8 mouse cellular contexts compared by ENCODE assay signal in the genomic region with DNA sequence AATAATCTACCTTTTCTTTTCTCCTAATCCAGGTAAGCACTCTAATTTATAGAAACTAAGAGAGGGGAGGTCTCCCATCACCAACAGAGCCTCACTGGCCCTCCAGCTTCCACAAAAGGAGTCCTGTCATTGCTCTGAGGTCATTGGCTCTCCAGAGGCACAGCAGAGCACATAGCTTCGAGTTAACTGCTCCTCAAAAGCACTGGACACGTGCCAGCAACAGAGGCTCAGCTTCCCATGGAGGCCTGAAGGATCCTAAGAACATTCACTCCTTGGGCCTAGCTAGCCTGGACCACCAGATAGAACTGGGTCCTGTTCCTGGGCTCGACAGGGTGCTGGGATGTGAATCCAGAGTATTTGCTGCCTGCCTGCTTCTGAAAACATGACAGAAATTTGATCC. TPM values are rescaled to one million over a fixed set of nuclear protein-coding genes. Genes with fewer than 3 reads are reported as not detected.
DNase-seq lines count a peak whose midpoint lies in the region; ATAC-seq and TF ChIP-seq lines count a peak whose summit lies in the region.

No protein-coding gene starts in this region.

- H3K9ac ChIP-seq in forebrain, embryonic 14.5 days (ENCODE audit: low read length): no peak overlapping the region
- H3K9ac ChIP-seq in forebrain, embryonic 11.5 days (ENCODE audit: low read length): no peak overlapping the region; the same call in 1 of the 2 replicates
- no peak overlapping the region for H3K9ac ChIP-seq in midbrain, embryonic 14.5 days (replicated peaks; ENCODE audit: low read length)
- no peak overlapping the region for H3K9ac ChIP-seq in heart, postnatal 0 days (replicated peaks; ENCODE audit: low read depth, low read length)
- H3K9ac ChIP-seq in neural tube, embryonic 13.5 days: no peak overlapping the region; the same call in 1 of the 2 replicates

- H3K27ac ChIP-seq in forebrain, embryonic 14.5 days (ENCODE audit: low read depth, low read length): peak overlapping the region; percentile 39; the same call in 1 of the 2 replicates
- H3K27ac ChIP-seq in forebrain, embryonic 11.5 days (ENCODE audit: low read depth, low read length): no peak overlapping the region
- 0 out of 2 replicates have a peak overlapping the region, but pooled peaks have one; percentile 14 for H3K27ac ChIP-seq in midbrain, embryonic 14.5 days (replicated peaks; ENCODE audit: low read depth, low read length)
- H3K27ac ChIP-seq in midbrain, embryonic 10.5 days (replicated peaks): no peak overlapping the region
- H3K27ac ChIP-seq in heart, postnatal 0 days (ENCODE audit: low read depth): peak overlapping the region; percentile 21; the same call in 1 of the 2 replicates
- peak overlapping the region; percentile 20; the same call in 1 of the 2 replicates for H3K27ac ChIP-seq in neural tube, embryonic 13.5 days (replicated peaks)

- no peaks in the 10 kb centered on the region for H3K9me3 ChIP-seq in forebrain, embryonic 14.5 days (replicated peaks; ENCODE audit: control insufficient read depth, low read length)
- no peaks in the 10 kb centered on the region for H3K9me3 ChIP-seq in forebrain, embryonic 11.5 days (ENCODE audit: control insufficient read depth, low read length)
- no peaks in the 10 kb centered on the region for H3K9me3 ChIP-seq in midbrain, embryonic 14.5 days (ENCODE audit: control insufficient read depth, low read length)
- no peaks in the 10 kb centered on the region for H3K9me3 ChIP-seq in midbrain, embryonic 10.5 days (replicated peaks)
- H3K9me3 ChIP-seq in heart, postnatal 0 days (replicated peaks; ENCODE audit: control insufficient read depth, low read length): no peaks in the 10 kb centered on the region
- no peaks in the 10 kb centered on the region for H3K9me3 ChIP-seq in neural tube, embryonic 13.5 days

- H3K4me1 ChIP-seq in forebrain, embryonic 14.5 days (ENCODE audit: control insufficient read depth, insufficient read depth, low read length): peaks cover 26% of the 10 kb centered on the region
- H3K4me1 ChIP-seq in forebrain, embryonic 11.5 days (replicated peaks; ENCODE audit: control insufficient read depth, insufficient read depth, low read length): no peaks in the 10 kb centered on the region; the same call in 1 of the 2 replicates
- peaks cover 20% of the 10 kb centered on the region for H3K4me1 ChIP-seq in midbrain, embryonic 14.5 days (ENCODE audit: control insufficient read depth, insufficient read depth, low read length)
- H3K4me1 ChIP-seq in midbrain, embryonic 10.5 days: peaks cover 53% of the 10 kb centered on the region
- peaks cover 20% of the 10 kb centered on the region for H3K4me1 ChIP-seq in heart, postnatal 0 days (ENCODE audit: control insufficient read depth, insufficient read depth)
- H3K4me1 ChIP-seq in neural tube, embryonic 13.5 days (replicated peaks): peaks cover 53% of the 10 kb centered on the region

- 0 out of 2 replicates have a peak, but pooled peaks have one; percentile 25 for ATAC-seq in forebrain, embryonic 14.5 days
- ATAC-seq in forebrain, embryonic 11.5 days (replicated peaks; ENCODE audit: low FRiP score): no peak
- ATAC-seq in midbrain, embryonic 14.5 days (ENCODE audit: low FRiP score, low TSS enrichment): no peak
- ATAC-seq in heart, postnatal 0 days (ENCODE audit: insufficient read depth, low read depth): no peak
- no peak for ATAC-seq in neural tube, embryonic 13.5 days (ENCODE audit: low read depth)
- no peak for ATAC-seq in erythroid progenitor cell, adult 5-6 weeks (replicated peaks; ENCODE audit: low FRiP score, poor library complexity, severe bottlenecking)

- TF ChIP-seq CTCF in heart, postnatal 0 days (IDR thresholded peaks at IDR 0.05; ENCODE audit: low read depth): no peak

- H3K4me3 ChIP-seq in forebrain, embryonic 14.5 days (ENCODE audit: low read depth, low read length): no peak overlapping the region
- no peak overlapping the region for H3K4me3 ChIP-seq in forebrain, embryonic 11.5 days (ENCODE audit: low read depth, low read length)
- H3K4me3 ChIP-seq in midbrain, embryonic 14.5 days (replicated peaks; ENCODE audit: low read depth, low read length): no peak overlapping the region
- H3K4me3 ChIP-seq in midbrain, embryonic 10.5 days: no peak overlapping the region
- no peak overlapping the region for H3K4me3 ChIP-seq in heart, postnatal 0 days (ENCODE audit: low read depth, low read length)
- H3K4me3 ChIP-seq in neural tube, embryonic 13.5 days: no peak overlapping the region

- 28% methylated on average over 3 of the region's 3 CpGs for WGBS in forebrain, embryonic 14.5 days
- 47% methylated on average over 3 of the region's 3 CpGs for WGBS in forebrain, embryonic 11.5 days
- 43% methylated on average over 3 of the region's 3 CpGs for WGBS in midbrain, embryonic 14.5 days
- 61% methylated on average over 3 of the region's 3 CpGs for WGBS in midbrain, embryonic 10.5 days
- WGBS in heart, postnatal 0 days: 14% methylated on average over 3 of the region's 3 CpGs
- 45% methylated on average over 3 of the region's 3 CpGs for WGBS in neural tube, embryonic 13.5 days

- DNase-seq in forebrain, embryonic 14.5 days (ENCODE audit: low spot score): peak; percentile 65
- DNase-seq in forebrain, embryonic 11.5 days (ENCODE audit: low spot score): no peak
- DNase-seq in midbrain, embryonic 14.5 days: peak; percentile 67
- DNase-seq in midbrain, embryonic 10.5 days (ENCODE audit: low spot score): no peak
- peak; percentile 37 for DNase-seq in heart, postnatal 0 days (ENCODE audit: low spot score)
- no peak for DNase-seq in ovary, adult 18-20 months (ENCODE audit: low spot score)

- H3K36me3 ChIP-seq in forebrain, embryonic 14.5 days (ENCODE audit: control insufficient read depth, insufficient read depth, low read length): 0 out of 2 replicates have a peak, but pooled peaks cover 4% of the 10 kb centered on the region
- H3K36me3 ChIP-seq in forebrain, embryonic 11.5 days (ENCODE audit: control insufficient read depth, insufficient read depth, low read length): no peaks in the 10 kb centered on the region
- H3K36me3 ChIP-seq in midbrain, embryonic 14.5 days (ENCODE audit: control insufficient read depth, insufficient read depth, low read length): no peaks in the 10 kb centered on the region
- H3K36me3 ChIP-seq in midbrain, embryonic 10.5 days: peaks cover 7% of the 10 kb centered on the region; the same call in 1 of the 2 replicates
- H3K36me3 ChIP-seq in heart, postnatal 0 days (replicated peaks; ENCODE audit: control insufficient read depth, insufficient read depth, low read length): no peaks in the 10 kb centered on the region
- no peaks in the 10 kb centered on the region for H3K36me3 ChIP-seq in neural tube, embryonic 13.5 days

- no peak overlapping the region for H3K4me2 ChIP-seq in forebrain, embryonic 14.5 days (ENCODE audit: low read length)
- H3K4me2 ChIP-seq in forebrain, embryonic 11.5 days (ENCODE audit: low read depth, low read length, severe bottlenecking): no peak overlapping the region
- no peak overlapping the region for H3K4me2 ChIP-seq in midbrain, embryonic 14.5 days (ENCODE audit: low read length)
- H3K4me2 ChIP-seq in heart, postnatal 0 days (ENCODE audit: low read depth, low read length): no peak overlapping the region
- no peak overlapping the region for H3K4me2 ChIP-seq in neural tube, embryonic 13.5 days

- TF ChIP-seq EP300 in heart, postnatal 0 days (IDR thresholded peaks at IDR 0.05; ENCODE audit: low read depth): no peak

- no peaks in the 10 kb centered on the region for H3K27me3 ChIP-seq in forebrain, embryonic 14.5 days (replicated peaks; ENCODE audit: control insufficient read depth, insufficient read depth, low read length)
- H3K27me3 ChIP-seq in forebrain, embryonic 11.5 days (ENCODE audit: control insufficient read depth, insufficient read depth, low read length): no peaks in the 10 kb centered on the region
- no peaks in the 10 kb centered on the region for H3K27me3 ChIP-seq in midbrain, embryonic 14.5 days (ENCODE audit: control insufficient read depth, insufficient read depth, low read length)
- no peaks in the 10 kb centered on the region for H3K27me3 ChIP-seq in midbrain, embryonic 10.5 days (ENCODE audit: low read depth, poor library complexity, severe bottlenecking)
- no peaks in the 10 kb centered on the region for H3K27me3 ChIP-seq in heart, postnatal 0 days (ENCODE audit: control insufficient read depth, insufficient read depth, low read length)
- no peaks in the 10 kb centered on the region for H3K27me3 ChIP-seq in neural tube, embryonic 13.5 days

RNA-seq across cellular contexts. Expression of gene Phf2, which starts 21.8 kb away (rescaled TPM):
- polyA plus RNA-seq in forebrain, embryonic 14.5 days (2014; fragmentation: Nextera tagmentation; extraction: Ambion mirVana): 10.6 and 11.3 TPM in 2 replicates
- 14.3 and 14.6 TPM in 2 replicates for polyA plus RNA-seq in forebrain, embryonic 11.5 days (2014; fragmentation: Nextera tagmentation; extraction: Ambion mirVana)
- polyA plus RNA-seq in midbrain, embryonic 14.5 days (2014; fragmentation: Nextera tagmentation; extraction: Ambion mirVana): 12.1 and 14.3 TPM in 2 replicates
- polyA plus RNA-seq in midbrain, embryonic 10.5 days (2016; fragmentation: Nextera tagmentation; extraction: Ambion mirVana): 6.6 and 9.3 TPM in 2 replicates
- 12.7 and 17.9 TPM in 2 replicates for total RNA-seq in heart, postnatal 0 days (2014; rRNA removed; ENCODE audit: low replicate concordance)
- 2.3 and 2.6 TPM in 2 replicates for polyA plus RNA-seq in heart, postnatal 0 days (2015; fragmentation: Nextera tagmentation; extraction: Ambion mirVana)
- 9.6 and 9.7 TPM in 2 replicates for polyA plus RNA-seq in neural tube, embryonic 13.5 days (2015; fragmentation: Nextera tagmentation; extraction: Ambion mirVana)
- 14.8 and 28.5 TPM in 2 replicates for total RNA-seq in erythroid progenitor cell, adult 5-6 weeks (2015; ENCODE audit: low replicate concordance)
- 14.9 and 15.9 TPM in 2 replicates for total RNA-seq in erythroid progenitor cell, adult 5-6 weeks (2017; ENCODE audit: low replicate concordance)

Comparison
In these comparisons a context has a peak if more than half of its experiments do, and no peak if none do; other contexts are left out.
1. DNase-seq: peak in forebrain, embryonic 14.5 days (single experiment), midbrain, embryonic 14.5 days (single experiment) and heart, postnatal 0 days (single experiment); none in forebrain, embryonic 11.5 days (single experiment), midbrain, embryonic 10.5 days (single experiment) and ovary, adult 18-20 months (single experiment).
2. H3K27ac ChIP-seq: peak in forebrain, embryonic 14.5 days (single experiment), midbrain, embryonic 14.5 days (single experiment), heart, postnatal 0 days (single experiment) and neural tube, embryonic 13.5 days (single experiment); none in forebrain, embryonic 11.5 days (single experiment) and midbrain, embryonic 10.5 days (single experiment).